8 mouse cellular contexts compared by ENCODE assay signal in genomic region chr9:13827406-13828086, GRCm38 (mm10). TPM values are rescaled to one million over a fixed set of nuclear protein-coding genes. Genes with fewer than 3 reads are reported as not detected.
DNase-seq lines count a peak whose midpoint lies in the region; ATAC-seq lines count a peak whose summit lies in the region.

Gene Fam76b, plus strand, starts transcription at chr9:13827716.

- no peaks in the 10 kb centered on the region for H3K9me3 ChIP-seq in heart, embryonic 13.5 days
- H3K9me3 ChIP-seq in liver, embryonic 12.5 days (replicated peaks), result no peaks in the 10 kb centered on the region
- no peaks in the 10 kb centered on the region for H3K9me3 ChIP-seq in stomach, embryonic 15.5 days

- DNase-seq in CD4-positive, CD25-positive, alpha-beta regulatory T cell, adult 2 months (ENCODE audit: low read depth, low spot score), result peak; percentile 100
- peak; percentile 98 for DNase-seq in fat pad, adult 2 months (ENCODE audit: extremely low read depth, low read depth, low spot score)
- peak; percentile 99 for DNase-seq in kidney, postnatal 10 days
- peak; percentile 100 for DNase-seq in natural killer cell, adult 2 months (ENCODE audit: low spot score in 2 of 2)

- peak within 1 kb of the TSS; percentile 95 for H3K9ac ChIP-seq in heart, embryonic 13.5 days
- peak within 1 kb of the TSS; percentile 94 for H3K9ac ChIP-seq in liver, embryonic 12.5 days
- H3K9ac ChIP-seq in stomach, embryonic 15.5 days, result peak within 1 kb of the TSS; percentile 90

- WGBS in heart, embryonic 13.5 days, result under 1% methylated on average over 67 of the region's 67 CpGs
- WGBS in liver, embryonic 12.5 days (ENCODE audit: insufficient replicate concordance), result under 1% methylated on average over 67 of the region's 67 CpGs
- under 1% methylated on average over 66 of the region's 67 CpGs for WGBS in stomach, embryonic 15.5 days

- ATAC-seq in heart, embryonic 13.5 days (ENCODE audit: extremely low read depth, insufficient number of reproducible peaks, low FRiP score, low TSS enrichment), result peak; percentile 90
- ATAC-seq in liver, embryonic 12.5 days, result peak; percentile 89
- peak; percentile 94 for ATAC-seq in stomach, embryonic 15.5 days (ENCODE audit: insufficient read depth, low FRiP score, low read depth)

- H3K36me3 ChIP-seq in heart, embryonic 13.5 days, result peaks cover 35% of the 10 kb centered on the region
- peaks cover 40% of the 10 kb centered on the region for H3K36me3 ChIP-seq in liver, embryonic 12.5 days
- H3K36me3 ChIP-seq in stomach, embryonic 15.5 days, result peaks cover 9% of the 10 kb centered on the region; the same call in 1 of the 2 replicates

- no peaks in the 10 kb centered on the region for H3K4me1 ChIP-seq in brown adipose tissue, adult 24 weeks (ENCODE audit: control insufficient read depth, insufficient read depth, insufficient read length, low read length)
- H3K4me1 ChIP-seq in heart, embryonic 13.5 days, result peaks cover 28% of the 10 kb centered on the region
- peaks cover 35% of the 10 kb centered on the region for H3K4me1 ChIP-seq in liver, embryonic 12.5 days
- peaks cover 6% of the 10 kb centered on the region for H3K4me1 ChIP-seq in stomach, embryonic 15.5 days

- peak within 1 kb of the TSS; percentile 84 for H3K4me2 ChIP-seq in heart, embryonic 13.5 days
- peak within 1 kb of the TSS; percentile 82 for H3K4me2 ChIP-seq in liver, embryonic 12.5 days
- H3K4me2 ChIP-seq in stomach, embryonic 15.5 days, result peak within 1 kb of the TSS; percentile 62

- no peaks in the 10 kb centered on the region for H3K27me3 ChIP-seq in heart, embryonic 13.5 days (replicated peaks)
- H3K27me3 ChIP-seq in liver, embryonic 12.5 days (replicated peaks), result no peaks in the 10 kb centered on the region
- no peaks in the 10 kb centered on the region for H3K27me3 ChIP-seq in stomach, embryonic 15.5 days (replicated peaks)

- peak within 1 kb of the TSS; percentile 88 for H3K4me3 ChIP-seq in brown adipose tissue, adult 24 weeks (ENCODE audit: insufficient read depth, low read depth, low read length)
- peak within 1 kb of the TSS; percentile 82 for H3K4me3 ChIP-seq in heart, embryonic 13.5 days
- H3K4me3 ChIP-seq in liver, embryonic 12.5 days, result peak within 1 kb of the TSS; percentile 92
- H3K4me3 ChIP-seq in stomach, embryonic 15.5 days (replicated peaks), result peak within 1 kb of the TSS; percentile 74

- H3K27ac ChIP-seq in brown adipose tissue, adult 24 weeks (replicated peaks; ENCODE audit: low read depth, low read length), result peak within 1 kb of the TSS; percentile 66
- peak within 1 kb of the TSS; percentile 99 for H3K27ac ChIP-seq in heart, embryonic 13.5 days (replicated peaks)
- H3K27ac ChIP-seq in liver, embryonic 12.5 days, result peak within 1 kb of the TSS; percentile 99
- peak within 1 kb of the TSS; percentile 98 for H3K27ac ChIP-seq in stomach, embryonic 15.5 days

RNA-seq across cellular contexts. Expression of gene Fam76b, which starts in this region (rescaled TPM):
- 5.1 and 6.8 TPM in 2 replicates for polyA plus RNA-seq in brown adipose tissue, adult 24 weeks (2012; ENCODE audit: insufficient read depth, insufficient read length, missing spikeins)
- 12.4 and 13.6 TPM in 2 replicates for polyA plus RNA-seq in heart, embryonic 13.5 days (2015; fragmentation: Nextera tagmentation; extraction: Ambion mirVana)
- 14.3 and 16.1 TPM in 2 replicates for polyA plus RNA-seq in liver, embryonic 12.5 days (2016; fragmentation: Nextera tagmentation; extraction: Ambion mirVana)
- polyA plus RNA-seq in stomach, embryonic 15.5 days (2015; fragmentation: Nextera tagmentation; extraction: Ambion mirVana), result 22.2 and 23.7 TPM in 2 replicates

Comparison
In these comparisons a context has a peak if more than half of its experiments do, and no peak if none do; other contexts are left out.
1. Peak in every context shown above with its lines: DNase-seq, ATAC-seq, H3K4me3 ChIP-seq and H3K27ac ChIP-seq.